In genomic region chr14:20702096-20702740, GRCm38 (mm10) we compare ENCODE assay signal across 8 mouse cellular contexts. TPM values are rescaled to one million over a fixed set of nuclear protein-coding genes. Genes with fewer than 3 reads are reported as not detected.
DNase-seq lines count a peak whose midpoint lies in the region; ATAC-seq and TF ChIP-seq lines count a peak whose summit lies in the region.

No protein-coding gene starts in this region.

- peak overlapping the region; percentile 95 for H3K27ac ChIP-seq in kidney, embryonic 16.5 days (ENCODE audit: low read length)
- peak overlapping the region; percentile 24; the same call in 1 of the 2 replicates for H3K27ac ChIP-seq in bone marrow, adult 2 months (ENCODE audit: control insufficient read depth, insufficient read depth, low read depth, low read length, poor library complexity)
- peak overlapping the region; percentile 90 for H3K27ac ChIP-seq in hindbrain, embryonic 15.5 days (replicated peaks)
- peak overlapping the region; percentile 88 for H3K27ac ChIP-seq in midbrain, embryonic 16.5 days (ENCODE audit: low read length)

- H3K4me1 ChIP-seq in kidney, embryonic 16.5 days (ENCODE audit: insufficient read depth, low read length): peaks cover 41% of the 10 kb centered on the region
- H3K4me1 ChIP-seq in bone marrow, adult 2 months (ENCODE audit: control insufficient read depth, insufficient read depth, low read length): no peaks in the 10 kb centered on the region; the same call in 1 of the 2 replicates
- peaks cover 61% of the 10 kb centered on the region for H3K4me1 ChIP-seq in hindbrain, embryonic 15.5 days (replicated peaks)
- peaks cover 55% of the 10 kb centered on the region for H3K4me1 ChIP-seq in midbrain, embryonic 16.5 days (ENCODE audit: control insufficient read depth, insufficient read depth, low read length)

- ATAC-seq in kidney, embryonic 16.5 days (ENCODE audit: low FRiP score, low TSS enrichment): peak; percentile 42; the same call in 1 of the 2 replicates
- ATAC-seq in hindbrain, embryonic 15.5 days (ENCODE audit: low FRiP score, low read depth): no peak; the same call in 1 of the 2 replicates
- ATAC-seq in midbrain, embryonic 16.5 days: 0 out of 2 replicates have a peak, but pooled peaks have one; percentile 9

- peaks cover 11% of the 10 kb centered on the region; the same call in 1 of the 2 replicates for H3K36me3 ChIP-seq in kidney, embryonic 16.5 days (ENCODE audit: insufficient read depth, low read length)
- peaks cover 14% of the 10 kb centered on the region; the same call in 1 of the 2 replicates for H3K36me3 ChIP-seq in hindbrain, embryonic 15.5 days
- peaks cover 3% of the 10 kb centered on the region; the same call in 1 of the 2 replicates for H3K36me3 ChIP-seq in midbrain, embryonic 16.5 days (ENCODE audit: control insufficient read depth, insufficient read depth, low read length)

- no peak for TF ChIP-seq POLR2A in bone marrow, adult 2 months (IDR thresholded peaks at IDR 0.05; ENCODE audit: borderline replicate concordance, control insufficient read depth, low read depth, low read length)

- 11% methylated on average over 15 of the region's 15 CpGs for WGBS in kidney, embryonic 16.5 days
- WGBS in bone marrow, adult 2 months: 14% methylated on average over 15 of the region's 15 CpGs
- 15% methylated on average over 15 of the region's 15 CpGs for WGBS in hindbrain, embryonic 15.5 days
- 16% methylated on average over 15 of the region's 15 CpGs for WGBS in midbrain, embryonic 16.5 days

- H3K9ac ChIP-seq in kidney, embryonic 16.5 days (replicated peaks; ENCODE audit: low read length): peak overlapping the region; percentile 95
- peak overlapping the region; percentile 80 for H3K9ac ChIP-seq in hindbrain, embryonic 15.5 days
- peak overlapping the region; percentile 86 for H3K9ac ChIP-seq in midbrain, embryonic 16.5 days (ENCODE audit: low read depth, low read length)

- peak overlapping the region; percentile 73 for H3K4me2 ChIP-seq in kidney, embryonic 16.5 days (replicated peaks; ENCODE audit: low read depth, low read length)
- H3K4me2 ChIP-seq in hindbrain, embryonic 15.5 days: peak overlapping the region; percentile 62
- peak overlapping the region; percentile 73 for H3K4me2 ChIP-seq in midbrain, embryonic 16.5 days (ENCODE audit: low read length)

- no peak for DNase-seq in kidney, postnatal 14 days
- DNase-seq in left cerebral cortex, adult 18-20 months (ENCODE audit: low spot score in 2 of 2): no peak
- no peak for DNase-seq in frontal cortex, adult 2 months (ENCODE audit: extremely low spot score in 1 of 2, low spot score in 1 of 2)
- no peak for DNase-seq in ovary, adult 18-20 months (ENCODE audit: low spot score)

- TF ChIP-seq CTCF in bone marrow, adult 2 months (IDR thresholded peaks at IDR 0.05; ENCODE audit: control insufficient read depth, insufficient read depth, low read length): no peak

- no peaks in the 10 kb centered on the region for H3K9me3 ChIP-seq in kidney, embryonic 16.5 days (ENCODE audit: low read length)
- H3K9me3 ChIP-seq in hindbrain, embryonic 15.5 days: no peaks in the 10 kb centered on the region
- no peaks in the 10 kb centered on the region for H3K9me3 ChIP-seq in midbrain, embryonic 16.5 days (replicated peaks; ENCODE audit: control insufficient read depth, low read length, poor library complexity, severe bottlenecking)

- peak overlapping the region; percentile 96 for H3K4me3 ChIP-seq in kidney, embryonic 16.5 days (ENCODE audit: low read length)
- peak overlapping the region; percentile 91 for H3K4me3 ChIP-seq in bone marrow, adult 2 months (replicated peaks; ENCODE audit: control insufficient read depth, low read depth, low read length)
- peak overlapping the region; percentile 95 for H3K4me3 ChIP-seq in hindbrain, embryonic 15.5 days
- peak overlapping the region; percentile 87 for H3K4me3 ChIP-seq in midbrain, embryonic 16.5 days (ENCODE audit: low read depth, low read length)

- H3K27me3 ChIP-seq in kidney, embryonic 16.5 days (ENCODE audit: insufficient read depth, low read length): no peaks in the 10 kb centered on the region
- H3K27me3 ChIP-seq in hindbrain, embryonic 15.5 days: no peaks in the 10 kb centered on the region
- H3K27me3 ChIP-seq in midbrain, embryonic 16.5 days (ENCODE audit: control insufficient read depth, insufficient read depth, low read depth, low read length): no peaks in the 10 kb centered on the region

RNA-seq across cellular contexts. Expression of gene Chchd1, which starts 0.6 kb away (rescaled TPM):
- 161 and 171 TPM in 2 replicates for polyA plus RNA-seq in kidney, embryonic 16.5 days (2015; fragmentation: Nextera tagmentation; extraction: Ambion mirVana)
- polyA plus RNA-seq in bone marrow, adult 2 months (2011; ENCODE audit: insufficient read depth, insufficient read length, low replicate concordance, missing spikeins): 44.3 and 106 TPM in 2 replicates
- polyA plus RNA-seq in hindbrain, embryonic 15.5 days (2015; fragmentation: Nextera tagmentation; extraction: Ambion mirVana): 172 and 184 TPM in 2 replicates
- polyA plus RNA-seq in midbrain, embryonic 16.5 days (2015; fragmentation: Nextera tagmentation; extraction: Ambion mirVana): 166 and 171 TPM in 2 replicates
- 10 to 100 TPM; 47.0 to 55.4 TPM for total RNA-seq in left cerebral cortex, adult 18-20 months (2021)
- 65.6 and 79.4 TPM in 2 replicates for polyA plus RNA-seq in frontal cortex, adult 2 months (2012; rRNA removed)

RNA-seq across cellular contexts. Expression of gene Zswim8, which starts 5.1 kb away (rescaled TPM):
- polyA plus RNA-seq in kidney, embryonic 16.5 days (2015; fragmentation: Nextera tagmentation; extraction: Ambion mirVana): 28.3 and 33.6 TPM in 2 replicates
- polyA plus RNA-seq in bone marrow, adult 2 months (2011; ENCODE audit: insufficient read depth, insufficient read length, low replicate concordance, missing spikeins): 48.8 and 105 TPM in 2 replicates
- 45.1 and 46.9 TPM in 2 replicates for polyA plus RNA-seq in hindbrain, embryonic 15.5 days (2015; fragmentation: Nextera tagmentation; extraction: Ambion mirVana)
- 44.9 and 50.3 TPM in 2 replicates for polyA plus RNA-seq in midbrain, embryonic 16.5 days (2015; fragmentation: Nextera tagmentation; extraction: Ambion mirVana)
- 100 to 1,000 TPM; 151 to 155 TPM for total RNA-seq in left cerebral cortex, adult 18-20 months (2021)
- polyA plus RNA-seq in frontal cortex, adult 2 months (2012; rRNA removed): 172 and 188 TPM in 2 replicates

RNA-seq across cellular contexts. Expression of gene Fut11, which starts 7.5 kb away (rescaled TPM):
- 28.2 and 28.5 TPM in 2 replicates for polyA plus RNA-seq in kidney, embryonic 16.5 days (2015; fragmentation: Nextera tagmentation; extraction: Ambion mirVana)
- polyA plus RNA-seq in bone marrow, adult 2 months (2011; ENCODE audit: insufficient read depth, insufficient read length, low replicate concordance, missing spikeins): 3.6 and 5.8 TPM in 2 replicates
- polyA plus RNA-seq in hindbrain, embryonic 15.5 days (2015; fragmentation: Nextera tagmentation; extraction: Ambion mirVana): 29.8 and 30.4 TPM in 2 replicates
- polyA plus RNA-seq in midbrain, embryonic 16.5 days (2015; fragmentation: Nextera tagmentation; extraction: Ambion mirVana): 25.5 and 27.2 TPM in 2 replicates
- 10 to 100 TPM; 17.2 to 18.0 TPM for total RNA-seq in left cerebral cortex, adult 18-20 months (2021)
- 15.2 and 15.3 TPM in 2 replicates for polyA plus RNA-seq in frontal cortex, adult 2 months (2012; rRNA removed)

RNA-seq across cellular contexts. Expression of gene Sec24c, which starts 28.1 kb away (rescaled TPM):
- polyA plus RNA-seq in kidney, embryonic 16.5 days (2015; fragmentation: Nextera tagmentation; extraction: Ambion mirVana): 113 and 120 TPM in 2 replicates
- 29.8 and 49.6 TPM in 2 replicates for polyA plus RNA-seq in bone marrow, adult 2 months (2011; ENCODE audit: insufficient read depth, insufficient read length, low replicate concordance, missing spikeins)
- polyA plus RNA-seq in hindbrain, embryonic 15.5 days (2015; fragmentation: Nextera tagmentation; extraction: Ambion mirVana): 89.5 and 101 TPM in 2 replicates
- 89.9 and 92.9 TPM in 2 replicates for polyA plus RNA-seq in midbrain, embryonic 16.5 days (2015; fragmentation: Nextera tagmentation; extraction: Ambion mirVana)
- 100 to 1,000 TPM; 102 to 110 TPM for total RNA-seq in left cerebral cortex, adult 18-20 months (2021)
- polyA plus RNA-seq in frontal cortex, adult 2 months (2012; rRNA removed): 81.0 and 91.9 TPM in 2 replicates

RNA-seq across cellular contexts. Expression of gene Ndst2, which starts 32.1 kb away (rescaled TPM):
- polyA plus RNA-seq in kidney, embryonic 16.5 days (2015; fragmentation: Nextera tagmentation; extraction: Ambion mirVana): 31.6 and 33.5 TPM in 2 replicates
- polyA plus RNA-seq in bone marrow, adult 2 months (2011; ENCODE audit: insufficient read depth, insufficient read length, low replicate concordance, missing spikeins): 21.1 and 50.0 TPM in 2 replicates
- polyA plus RNA-seq in hindbrain, embryonic 15.5 days (2015; fragmentation: Nextera tagmentation; extraction: Ambion mirVana): 18.6 and 19.9 TPM in 2 replicates
- polyA plus RNA-seq in midbrain, embryonic 16.5 days (2015; fragmentation: Nextera tagmentation; extraction: Ambion mirVana): 17.5 and 19.3 TPM in 2 replicates
- 10 to 100 TPM; 16.4 to 16.8 TPM for total RNA-seq in left cerebral cortex, adult 18-20 months (2021)
- 22.6 and 24.8 TPM in 2 replicates for polyA plus RNA-seq in frontal cortex, adult 2 months (2012; rRNA removed)

Comparison
In these comparisons a context has a peak if more than half of its experiments do, and no peak if none do; other contexts are left out.
1. H3K27ac ChIP-seq: peak in every context shown above with its lines; median percentile 95 in kidney, embryonic 16.5 days; 90 in hindbrain, embryonic 15.5 days; 88 in midbrain, embryonic 16.5 days; 24 in bone marrow, adult 2 months.